Mouse (Mus musculus) ES-E14 (cell line): Measurements from ENCODE around the gene Ccser2. TPM values are rescaled to one million over a fixed set of nuclear protein-coding genes. Genes with fewer than 3 reads are reported as not detected.

Source experiments
- DNase-seq: peaks from one replicate; pipeline ENCODE4 v3.0.0-alpha.2; 2013; ENCODE audit warnings: low read depth, low spot score
- H3K27ac ChIP-seq: 2 replicates; pipeline ENCODE4 v1.5.1; 2012; ENCODE audit warnings: low read depth, mild to moderate bottlenecking, low read length, moderate library complexity, mixed read lengths; ENCODE audit not compliant: poor library complexity, insufficient read depth, severe bottlenecking
- H3K36me3 ChIP-seq: 2 replicates; pipeline ENCODE4 v1.6.1; 2012; ENCODE audit warnings: mild to moderate bottlenecking, low read length, moderate library complexity, mixed read lengths; ENCODE audit not compliant: control insufficient read depth, poor library complexity, insufficient read depth, severe bottlenecking
- H3K4me1 ChIP-seq, 2 experiments: fragments of 150-350 bp in 1 of 2; sonication (generic) in 1 of 2; 2 replicates each; pipeline ENCODE4 v1.6.1; 2012; ENCODE audit warnings: low read length in 2 of 2, mild to moderate bottlenecking in 1 of 2, mixed read lengths in 1 of 2; ENCODE audit not compliant: control insufficient read depth in 2 of 2, insufficient read depth in 2 of 2, poor library complexity in 1 of 2
- H3K4me3 ChIP-seq, 2 experiments: fragments of 150-350 bp in 1 of 2; sonication (generic) in 1 of 2; 2 replicates each; pipeline ENCODE4 v1.5.1; 2012; ENCODE audit warnings: low read length in 2 of 2, low read depth in 1 of 2, mild to moderate bottlenecking in 1 of 2, mixed read lengths in 1 of 2; ENCODE audit not compliant: insufficient read depth in 1 of 2, poor library complexity in 1 of 2, severe bottlenecking in 1 of 2
- H3K9ac ChIP-seq: 2 replicates; pipeline ENCODE4 v1.6.1; 2012; ENCODE audit warnings: low read depth, mild to moderate bottlenecking, low read length, mixed read lengths; ENCODE audit not compliant: poor library complexity, insufficient read depth, severe bottlenecking
- H3K9me3 ChIP-seq: fragments of 150-350 bp; sonication (generic); 2 replicates; pipeline ENCODE4 v1.6.1; 2012; ENCODE audit warnings: low read depth, mild to moderate bottlenecking, low read length; ENCODE audit not compliant: control insufficient read depth, insufficient read depth
- CHD2 ChIP-seq: IDR thresholded peaks from 2 replicates; pipeline ENCODE4 v1.6.1; 2014; ENCODE audit warnings: mild to moderate bottlenecking, low read depth, low read length, inconsistent platforms
- HCFC1 ChIP-seq: IDR thresholded peaks from 2 replicates; pipeline ENCODE4 v1.6.1; 2012; ENCODE audit warnings: low read length, inconsistent platforms, borderline replicate concordance; ENCODE audit not compliant: insufficient read depth
- MAFK ChIP-seq: IDR thresholded peaks from 2 replicates; pipeline ENCODE4 v1.6.1; 2014; ENCODE audit warnings: mild to moderate bottlenecking, low read depth, low read length, inconsistent platforms; ENCODE audit not compliant: insufficient read depth
- ZC3H11A ChIP-seq: IDR thresholded peaks from 2 replicates; pipeline ENCODE4 v1.6.1; 2012; ENCODE audit warnings: low read depth, mild to moderate bottlenecking, inconsistent platforms, low read length, borderline replicate concordance
- ZNF384 ChIP-seq: IDR thresholded peaks from 2 replicates; pipeline ENCODE4 v1.6.1; 2012; ENCODE audit warnings: low read depth, low read length, inconsistent platforms
- in situ Hi-C, 2 experiments: fragments of 600-800 bp; cut with MboI; formaldehyde crosslinking; loops; one replicate each; pipeline ENCODE4 v1.15.1; 2025; ENCODE audit warnings: low sequenced_read_pairs in 2 of 2, inconsistent platforms in 1 of 2; ENCODE audit not compliant: unreplicated experiment in 2 of 2
- total RNA-seq: library from RNA; depleted of rRNA; stranded (reverse); fragments of 300-350 nt; gene quantifications from 2 replicates; pipeline ENCODE4 v1.2.3, GENCODE M21; 2012

Gene Ccser2
- total RNA-seq, 1 experiment: 10.4 TPM

DNA sequence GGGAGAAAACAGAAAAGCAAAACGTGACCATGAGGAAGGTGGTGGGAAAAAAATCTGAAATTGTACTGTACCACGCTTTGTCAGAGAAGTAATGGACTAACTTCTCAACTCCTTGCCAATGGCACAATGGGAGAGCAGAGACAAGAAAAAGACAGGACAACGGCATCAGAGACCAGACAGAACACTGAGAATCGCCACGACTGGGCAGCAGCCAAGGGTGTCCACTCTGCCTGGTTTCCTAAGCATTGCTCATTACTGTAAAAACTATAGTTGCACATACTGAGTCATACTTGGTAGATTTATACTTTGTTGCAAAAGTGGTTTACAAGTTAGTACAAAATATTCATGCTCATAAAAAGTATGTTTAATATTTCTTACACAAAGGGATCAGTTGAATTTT is 82.9 kb downstream of the Ccser2 start:
- no peak overlapping the region for H3K9ac ChIP-seq
- no peak for DNase-seq
- no peak overlapping the region for H3K4me3 ChIP-seq
- H3K4me1 ChIP-seq: 0 out of 4 replicates have a peak, but pooled peaks cover 0 to 2% of the 10 kb centered on the region in 2 experiments
- H3K27ac ChIP-seq: no peak overlapping the region
- H3K36me3 ChIP-seq: no peaks in the 10 kb centered on the region
- TF ChIP-seq HCFC1: no peak
- no peak for TF ChIP-seq ZNF384
- no peaks in the 10 kb centered on the region for H3K9me3 ChIP-seq
- in situ Hi-C loops: no loop called here

GRCm38 (mm10) chr14:36885117-36885516 is 83.5 kb downstream of the Ccser2 start:
- TF ChIP-seq MAFK: no peak
- TF ChIP-seq ZNF384: no peak
- TF ChIP-seq ZC3H11A: no peak
- TF ChIP-seq CHD2: no peak
- TF ChIP-seq HCFC1: no peak

GRCm38 (mm10) chr14:36883576-36883975 is 85.0 kb downstream of the Ccser2 start:
- Histone ChIP-seq H3K36me3 (peaks cover 2% of the 10 kb centered on the region; the same call in 1 of the 2 replicates), H3K9me3 (no peaks in the 10 kb centered on the region), H3K4me1 (no peaks in the 10 kb centered on the region), H3K9ac (no peak overlapping the region), H3K4me3 (no peak overlapping the region), H3K27ac (no peak overlapping the region)
- DNase-seq: no peak
- in situ Hi-C loops: no loop called here
- TF ChIP-seq ZC3H11A: no peak
- no peak for TF ChIP-seq ZNF384
- no peak for TF ChIP-seq MAFK
- TF ChIP-seq CHD2: no peak
- TF ChIP-seq HCFC1: no peak

More at GRCm38 (mm10) chr14:36885117-36885516, 83.5 kb downstream of the Ccser2 start:
- 0 out of 4 replicates have a peak, but pooled peaks cover 0 to 2% of the 10 kb centered on the region in 2 experiments for H3K4me1 ChIP-seq
- no peaks in the 10 kb centered on the region for H3K9me3 ChIP-seq
- no peaks in the 10 kb centered on the region for H3K36me3 ChIP-seq
- no peak overlapping the region for H3K27ac ChIP-seq
- H3K4me3 ChIP-seq: no peak overlapping the region
- no peak overlapping the region for H3K9ac ChIP-seq
- in situ Hi-C loops: no loop called here
- DNase-seq: no peak

- in situ Hi-C loops: loop anchor here in 1 of 2 experiments (10.0 kb wide), 1 partner anchor 65 kb away; no protein-coding TSS in a partner anchor
- Histone ChIP-seq H3K9ac (no peak overlapping the region), H3K4me3 (no peak overlapping the region), H3K4me1 (peaks cover 0 to 3% of the 10 kb centered on the region in 2 experiments; a peak in 1 of 4 replicates), H3K27ac (no peak overlapping the region), H3K9me3 (no peaks in the 10 kb centered on the region), H3K36me3 (no peaks in the 10 kb centered on the region)
- DNase-seq: no peak
- TF ChIP-seq HCFC1 (no peak), ZC3H11A (no peak), MAFK (no peak), CHD2 (no peak), ZNF384 (no peak)
Measured at GRCm38 (mm10) chr14:36870257-36870656, 98.3 kb downstream of the Ccser2 start.

- Histone ChIP-seq H3K4me3 (no peak overlapping the region), H3K4me1 (peaks cover 0 to 1% of the 10 kb centered on the region in 2 experiments; a peak in 1 of 4 replicates), H3K9ac (no peak overlapping the region), H3K27ac (no peak overlapping the region), H3K36me3 (no peaks in the 10 kb centered on the region), H3K9me3 (no peaks in the 10 kb centered on the region)
- TF ChIP-seq ZC3H11A (no peak), HCFC1 (no peak), ZNF384 (no peak), MAFK (no peak), CHD2 (no peak)
- no peak for DNase-seq
- in situ Hi-C loops: loop anchor here in 1 of 2 experiments (10.0 kb wide), 1 partner anchor 166 kb away; no protein-coding TSS in a partner anchor
Measured at GRCm38 (mm10) chr14:36868769-36869362, 99.7 kb downstream of the Ccser2 start.
